Mouse (Mus musculus) lung, adult 2 months (tissue): ENCODE data around the gene Arid3a.

ENCODE experiments used
- CTCF ChIP-seq: fragments of 200-500 bp; IDR thresholded peaks from 2 replicates; pipeline ENCODE4 v1.5.1; 2011; ENCODE audit warnings: mild to moderate bottlenecking, low read length, control low read depth; ENCODE audit not compliant: insufficient read depth
- POLR2A ChIP-seq: fragments of 200-500 bp; IDR thresholded peaks from 2 replicates; pipeline ENCODE4 v1.6.1; 2011; ENCODE audit warnings: low read depth, mild to moderate bottlenecking, control low read depth, low read length, borderline replicate concordance; ENCODE audit errors: extremely low read depth

- TF ChIP-seq CTCF (no peak), POLR2A (no peak)
Measured at GRCm38 (mm10) chr10:79900951-79901410, 25.9 kb upstream of the Arid3a start.
